Mouse (Mus musculus): ENCODE data around the gene Hivep2. TPM values are rescaled to one million over a fixed set of nuclear protein-coding genes. Genes with fewer than 3 reads are reported as not detected.

Hivep2 gene
- polyA plus RNA-seq, 1 experiment from 2014 or later = 1.0 TPM

- Histone ChIP-seq H3K9me3 (no peaks in the 10 kb centered on the region), H3K4me3 (no peak overlapping the region), H3K4me1 (peaks cover 24% of the 10 kb centered on the region), H3K27ac (no peak overlapping the region), H3K27me3 (ENCODE audit: poor library complexity, severe bottlenecking) (no peaks in the 10 kb centered on the region), H3K36me3 (replicated peaks) (no peaks in the 10 kb centered on the region)
- no peak for DNase-seq (ENCODE audit: extremely low spot score, low spot score)
- 95% methylated on average over 2 of the region's 2 CpGs for WGBS
These were observed 93.7 kb downstream of the Hivep2 start for GRCm38 (mm10) chr10:14059581-14059980.

- Histone ChIP-seq H3K4me3 (no peak overlapping the region), H3K9me3 (no peaks in the 10 kb centered on the region), H3K27ac (no peak overlapping the region), H3K4me1 (peaks cover 24% of the 10 kb centered on the region), H3K27me3 (ENCODE audit: poor library complexity, severe bottlenecking) (no peaks in the 10 kb centered on the region), H3K36me3 (replicated peaks) (no peaks in the 10 kb centered on the region)
- no peak for DNase-seq (ENCODE audit: extremely low spot score, low spot score)
- 81% methylated on average over 2 of the region's 2 CpGs for WGBS
These were observed 94.4 kb downstream of the Hivep2 start for GRCm38 (mm10) chr10:14060302-14060701.

GRCm38 (mm10) chr10:14063226-14063625 is 97.4 kb downstream of the Hivep2 start:
- Histone ChIP-seq H3K4me1 (no peaks in the 10 kb centered on the region), H3K36me3 (replicated peaks) (no peaks in the 10 kb centered on the region), H3K27ac (no peak overlapping the region), H3K4me3 (no peak overlapping the region), H3K27me3 (ENCODE audit: poor library complexity, severe bottlenecking) (no peaks in the 10 kb centered on the region), H3K9me3 (no peaks in the 10 kb centered on the region)
- 94% methylated on average over 4 of the region's 4 CpGs for WGBS
- DNase-seq (ENCODE audit: extremely low spot score, low spot score) = no peak

GRCm38 (mm10) chr10:14064759-14065395 is 99.0 kb downstream of the Hivep2 start:
- no peaks in the 10 kb centered on the region for H3K36me3 ChIP-seq (replicated peaks)
- H3K27ac ChIP-seq = no peak overlapping the region
- DNase-seq (ENCODE audit: extremely low spot score, low spot score) = no peak
- H3K27me3 ChIP-seq (ENCODE audit: poor library complexity, severe bottlenecking) = no peaks in the 10 kb centered on the region
- no peak overlapping the region for H3K4me3 ChIP-seq
- H3K4me1 ChIP-seq = no peaks in the 10 kb centered on the region
- H3K9me3 ChIP-seq = no peaks in the 10 kb centered on the region
- WGBS = 88% methylated on average over 15 of the region's 15 CpGs

- no peak for DNase-seq (ENCODE audit: extremely low spot score, low spot score)
- no peaks in the 10 kb centered on the region for H3K4me1 ChIP-seq
- WGBS = 85% methylated on average over 4 of the region's 4 CpGs
These were observed 101.9 kb downstream of the Hivep2 start for GRCm38 (mm10) chr10:14067802-14068201.

GRCm38 (mm10) chr10:14070498-14071079 is 104.7 kb downstream of the Hivep2 start:
- H3K4me3 ChIP-seq = no peak overlapping the region
- H3K27me3 ChIP-seq (ENCODE audit: poor library complexity, severe bottlenecking) = no peaks in the 10 kb centered on the region
- no peaks in the 10 kb centered on the region for H3K36me3 ChIP-seq (replicated peaks)
- peaks cover 4% of the 10 kb centered on the region; the same call in 1 of the 2 replicates for H3K4me1 ChIP-seq
- H3K9me3 ChIP-seq = no peaks in the 10 kb centered on the region
- 92% methylated on average over 5 of the region's 5 CpGs for WGBS
- H3K27ac ChIP-seq = no peak overlapping the region
- DNase-seq (ENCODE audit: extremely low spot score, low spot score) = no peak

More at GRCm38 (mm10) chr10:14067802-14068201, 101.9 kb downstream of the Hivep2 start:
- Histone ChIP-seq H3K9me3 (no peaks in the 10 kb centered on the region), H3K4me3 (no peak overlapping the region), H3K36me3 (replicated peaks) (no peaks in the 10 kb centered on the region), H3K27me3 (ENCODE audit: poor library complexity, severe bottlenecking) (no peaks in the 10 kb centered on the region), H3K27ac (no peak overlapping the region)

GRCm38 (mm10) chr10:14072504-14072903 is 106.6 kb downstream of the Hivep2 start:
- Histone ChIP-seq H3K4me3 (no peak overlapping the region), H3K27me3 (ENCODE audit: poor library complexity, severe bottlenecking) (no peaks in the 10 kb centered on the region), H3K4me1 (peaks cover 4% of the 10 kb centered on the region), H3K9me3 (no peaks in the 10 kb centered on the region), H3K36me3 (replicated peaks) (no peaks in the 10 kb centered on the region), H3K27ac (no peak overlapping the region)
- DNase-seq (ENCODE audit: extremely low spot score, low spot score) = no peak
- WGBS = 92% methylated on average over 3 of the region's 3 CpGs

GRCm38 (mm10) chr10:14075767-14076166 is 109.9 kb downstream of the Hivep2 start:
- no peak overlapping the region for H3K4me3 ChIP-seq
- H3K36me3 ChIP-seq (replicated peaks) = no peaks in the 10 kb centered on the region
- 89% methylated on average over 5 of the region's 5 CpGs for WGBS
- H3K9me3 ChIP-seq = no peaks in the 10 kb centered on the region
- peaks cover 4% of the 10 kb centered on the region for H3K4me1 ChIP-seq
- no peak overlapping the region for H3K27ac ChIP-seq
- no peak for DNase-seq (ENCODE audit: extremely low spot score, low spot score)
- H3K27me3 ChIP-seq (ENCODE audit: poor library complexity, severe bottlenecking) = no peaks in the 10 kb centered on the region

GRCm38 (mm10) chr10:14076880-14077279 is 111.0 kb downstream of the Hivep2 start:
- H3K9me3 ChIP-seq = no peaks in the 10 kb centered on the region
- H3K4me1 ChIP-seq = peaks cover 6% of the 10 kb centered on the region
- H3K27ac ChIP-seq = no peak overlapping the region
- no peaks in the 10 kb centered on the region for H3K27me3 ChIP-seq (ENCODE audit: poor library complexity, severe bottlenecking)
- no peaks in the 10 kb centered on the region for H3K36me3 ChIP-seq (replicated peaks)
- 86% methylated on average over 9 of the region's 9 CpGs for WGBS
- H3K4me3 ChIP-seq = no peak overlapping the region
- no peak for DNase-seq (ENCODE audit: extremely low spot score, low spot score)

GRCm38 (mm10) chr10:14080830-14081229 is 115.0 kb downstream of the Hivep2 start:
- no peak overlapping the region for H3K4me3 ChIP-seq
- no peaks in the 10 kb centered on the region for H3K27me3 ChIP-seq (ENCODE audit: poor library complexity, severe bottlenecking)
- DNase-seq (ENCODE audit: extremely low spot score, low spot score) = no peak
- no peaks in the 10 kb centered on the region for H3K9me3 ChIP-seq
- H3K4me1 ChIP-seq = peaks cover 4% of the 10 kb centered on the region; the same call in 1 of the 2 replicates
- WGBS = 91% methylated on average over 6 of the region's 6 CpGs
- H3K36me3 ChIP-seq (replicated peaks) = no peaks in the 10 kb centered on the region
- no peak overlapping the region for H3K27ac ChIP-seq

GRCm38 (mm10) chr10:14081824-14082223 is 115.9 kb downstream of the Hivep2 start:
- Histone ChIP-seq H3K4me1 (peaks cover 4% of the 10 kb centered on the region; the same call in 1 of the 2 replicates), H3K27me3 (ENCODE audit: poor library complexity, severe bottlenecking) (no peaks in the 10 kb centered on the region)
- WGBS = 78% methylated on average over 3 of the region's 3 CpGs

GRCm38 (mm10) chr10:14082275-14082674 is 116.4 kb downstream of the Hivep2 start:
- Histone ChIP-seq H3K4me1 (0 out of 2 replicates have a peak, but pooled peaks cover 4% of the 10 kb centered on the region), H3K27me3 (ENCODE audit: poor library complexity, severe bottlenecking) (no peaks in the 10 kb centered on the region), H3K36me3 (replicated peaks) (no peaks in the 10 kb centered on the region), H3K9me3 (no peaks in the 10 kb centered on the region), H3K4me3 (no peak overlapping the region), H3K27ac (no peak overlapping the region)
- WGBS = 77% methylated on average over 3 of the region's 3 CpGs
- no peak for DNase-seq (ENCODE audit: extremely low spot score, low spot score)

More at GRCm38 (mm10) chr10:14081824-14082223, 115.9 kb downstream of the Hivep2 start:
- no peaks in the 10 kb centered on the region for H3K36me3 ChIP-seq (replicated peaks)
- H3K9me3 ChIP-seq = no peaks in the 10 kb centered on the region
- DNase-seq (ENCODE audit: extremely low spot score, low spot score) = no peak
- H3K4me3 ChIP-seq = no peak overlapping the region
- H3K27ac ChIP-seq = no peak overlapping the region

- Histone ChIP-seq H3K4me3 (no peak overlapping the region), H3K9me3 (no peaks in the 10 kb centered on the region), H3K27ac (no peak overlapping the region), H3K36me3 (replicated peaks) (no peaks in the 10 kb centered on the region), H3K4me1 (0 out of 2 replicates have a peak, but pooled peaks cover 4% of the 10 kb centered on the region), H3K27me3 (ENCODE audit: poor library complexity, severe bottlenecking) (no peaks in the 10 kb centered on the region)
- 93% methylated on average over 12 of the region's 12 CpGs for WGBS
- no peak for DNase-seq (ENCODE audit: extremely low spot score, low spot score)
These were observed 119.4 kb downstream of the Hivep2 start for GRCm38 (mm10) chr10:14085241-14085659.
